In the genomic region with DNA sequence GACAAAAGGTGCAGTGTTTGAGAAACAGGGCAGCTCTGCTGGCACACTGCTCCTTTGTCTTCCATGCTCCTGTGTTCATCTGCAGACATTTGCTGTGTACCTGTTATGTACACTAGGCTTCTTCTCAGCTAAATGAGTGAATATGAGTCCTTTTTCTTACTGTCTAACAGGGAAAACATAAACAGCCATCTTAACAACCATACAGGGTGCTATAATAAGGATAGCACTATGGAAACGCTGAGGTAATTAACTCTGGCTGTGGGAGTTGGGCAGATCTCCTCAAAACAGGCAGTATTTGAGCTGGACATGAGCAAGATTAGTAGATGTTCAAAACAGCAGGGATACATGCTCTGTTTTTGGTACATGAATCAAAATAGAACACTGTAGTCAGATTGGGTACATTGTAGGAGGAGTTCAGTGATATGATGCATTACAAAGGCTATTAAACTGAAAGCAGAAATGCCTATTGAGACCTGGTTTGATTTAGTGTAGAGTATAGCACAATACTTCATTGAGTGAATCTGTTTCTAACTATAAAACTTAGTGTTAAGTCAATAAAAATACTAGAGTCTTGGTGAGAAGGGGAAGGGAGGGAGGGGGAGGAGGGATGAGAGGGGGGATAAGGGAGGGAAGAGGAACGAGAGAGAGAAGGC, we compare ENCODE assay signal across 19 mouse cellular contexts. TPM values are rescaled to one million over a fixed set of nuclear protein-coding genes. Genes with fewer than 3 reads are reported as not detected.
DNase-seq lines count a peak whose midpoint lies in the region; ATAC-seq lines count a peak whose summit lies in the region.
"Had no signal": no experiment of that assay in that cellular context is flagged by ENCODE, and none has a peak within 500 bp of the region (broad histone marks: within the 10 kb centered on the region; RNA-seq: fewer than 3 reads in every experiment).

No protein-coding gene starts in this region.

- no peaks in the 10 kb centered on the region for H3K27me3 ChIP-seq in neural tube, embryonic 13.5 days
- H3K27me3 ChIP-seq: embryonic facial prominence, embryonic 13.5 days; forebrain, embryonic 15.5 days; liver, embryonic 13.5 days had no signal

- H3K27ac ChIP-seq in neural tube, embryonic 13.5 days (replicated peaks) = peak overlapping the region; percentile 38; the same call in 1 of the 2 replicates
- H3K27ac ChIP-seq: embryonic facial prominence, embryonic 13.5 days; forebrain, embryonic 15.5 days; kidney, postnatal 0 days; liver, embryonic 13.5 days had no signal

- WGBS in neural tube, embryonic 13.5 days = 57% methylated on average over 2 of the region's 2 CpGs

- no peaks in the 10 kb centered on the region for H3K9me3 ChIP-seq in neural tube, embryonic 13.5 days
- H3K9me3 ChIP-seq: embryonic facial prominence, embryonic 13.5 days; forebrain, embryonic 15.5 days; liver, embryonic 13.5 days had no signal

- no peak overlapping the region for H3K4me2 ChIP-seq in neural tube, embryonic 13.5 days
- H3K4me2 ChIP-seq: embryonic facial prominence, embryonic 13.5 days; forebrain, embryonic 15.5 days; liver, embryonic 13.5 days; lung, embryonic 14.5 days had no signal

- ATAC-seq in neural tube, embryonic 13.5 days (ENCODE audit: low read depth) = peak; percentile 56; the same call in 1 of the 2 replicates
- ATAC-seq: forebrain, embryonic 15.5 days had no signal

- peaks cover 23% of the 10 kb centered on the region for H3K36me3 ChIP-seq in neural tube, embryonic 13.5 days

- no peak overlapping the region for H3K9ac ChIP-seq in neural tube, embryonic 13.5 days
- H3K9ac ChIP-seq: embryonic facial prominence, embryonic 13.5 days; forebrain, embryonic 15.5 days; liver, embryonic 13.5 days; lung, embryonic 14.5 days had no signal

- peaks cover 8% of the 10 kb centered on the region for H3K4me1 ChIP-seq in neural tube, embryonic 13.5 days (replicated peaks)
- H3K4me1 ChIP-seq: embryonic facial prominence, embryonic 13.5 days had no signal

- DNase-seq in layer of hippocampus, adult 9-10 months (ENCODE audit: low spot score) = peak; percentile 6
- no peak for DNase-seq in layer of hippocampus, adult 9-11 months
- no peak for DNase-seq in neural tube, embryonic 10.5 days (ENCODE audit: extremely low spot score, low spot score)
- DNase-seq in forelimb bud, embryonic 11.5 days (ENCODE audit: low read depth, low spot score) = peak; percentile 35
- peak; percentile 11 for DNase-seq in right cerebral cortex, postnatal 25 days
- no peak for DNase-seq in adrenal gland, postnatal 14 days
- DNase-seq: cerebellum, postnatal 10 days; gastrocnemius, postnatal 10 days; heart, adult 18-20 months; heart, postnatal 4 days; kidney, adult 18-20 months; liver, embryonic 13.5 days; lung, embryonic 14.5 days; lung, postnatal 36 days; thymus, postnatal 25 days had no signal

- H3K4me3 ChIP-seq in neural tube, embryonic 13.5 days = no peak overlapping the region
- H3K4me3 ChIP-seq: embryonic facial prominence, embryonic 13.5 days; forebrain, embryonic 15.5 days; liver, embryonic 13.5 days had no signal

RNA-seq across cellular contexts. Expression of gene Oxsm, which starts 47.3 kb away (rescaled TPM):
- polyA plus RNA-seq in neural tube, embryonic 13.5 days (2015; fragmentation: Nextera tagmentation; extraction: Ambion mirVana) = 1.2 and 1.4 TPM in 2 replicates
- total RNA-seq in adrenal gland, postnatal 14 days (2021) = 19.2 and 20.9 TPM in 2 replicates

RNA-seq across cellular contexts. Expression of gene Ngly1, which starts 47.9 kb away (rescaled TPM):
- 26.6 and 26.9 TPM in 2 replicates for polyA plus RNA-seq in neural tube, embryonic 13.5 days (2015; fragmentation: Nextera tagmentation; extraction: Ambion mirVana)
- total RNA-seq in adrenal gland, postnatal 14 days (2021) = 54.6 and 56.0 TPM in 2 replicates

Comparison
In these comparisons a context has a peak if more than half of its experiments do, and no peak if none do; other contexts are left out.
1. DNase-seq: peak in layer of hippocampus, adult 9-10 months (single experiment), forelimb bud, embryonic 11.5 days (single experiment) and right cerebral cortex, postnatal 25 days (single experiment); none in layer of hippocampus, adult 9-11 months (single experiment), neural tube, embryonic 10.5 days (single experiment) and adrenal gland, postnatal 14 days (single experiment).